Mouse (Mus musculus) macrophage (primary cell): ENCODE measurements around the gene Fars2. TPM values are rescaled to one million over a fixed set of nuclear protein-coding genes. Genes with fewer than 3 reads are reported as not detected.
A peak's percentile ranks its signal among the peaks of the same experiment; 100 is the strongest.
"Not testable (repeated sequence)": the region's sequence is repeated elsewhere in the genome, so short reads cannot be mapped to it uniquely, and the experiment has no call there.

ENCODE experiments used
- H3K27ac ChIP-seq: fragments of 350-480 bp; formaldehyde crosslinking; 2 replicates; pipeline ENCODE4 v1.9.0; 2021
- H3K36me3 ChIP-seq: fragments of 350-480 bp; formaldehyde crosslinking; 2 replicates; pipeline ENCODE4 v1.9.0; 2021; ENCODE audit errors: inconsistent target
- H3K4me3 ChIP-seq: fragments of 350-480 bp; formaldehyde crosslinking; 2 replicates; pipeline ENCODE4 v1.9.0; 2021; ENCODE audit errors: inconsistent target
- H3K79me2 ChIP-seq: fragments of 350-480 bp; formaldehyde crosslinking; 2 replicates; pipeline ENCODE4 v1.9.0; 2021; ENCODE audit errors: inconsistent target
- WGBS: methylation state at CpG from one replicate; pipeline ENCODE4 v1.1.7; 2026; ENCODE audit warnings: inconsistent platforms; ENCODE audit not compliant: missing documents; 5-methylcytosine and 5-hydroxymethylcytosine counted together
- polyA plus RNA-seq: library from polyadenylated mRNA; stranded (reverse); fragments of 250-400 nt; gene quantifications from 3 replicates; pipeline ENCODE4 v1.2.4, GENCODE M21; 2018; ENCODE audit warnings: inconsistent platforms

Gene Fars2
- polyA plus RNA-seq, 1 experiment from 2014 or later = 31.1 TPM

GRCm38 (mm10) chr13:36163898-36164297, 46.7 kb downstream of the Fars2 start:
- WGBS = no CpG with 5 or more reads among the region's 1 CpGs
- Histone ChIP-seq H3K4me3 (no peak overlapping the region), H3K36me3 (no peaks in the 10 kb centered on the region), H3K79me2 (no peaks in the 10 kb centered on the region), H3K27ac (no peak overlapping the region)

- WGBS = 96% methylated on average over 2 of the region's 2 CpGs
- H3K36me3 ChIP-seq, H3K79me2 ChIP-seq, H3K27ac ChIP-seq, H3K4me3 ChIP-seq: not testable (repeated sequence)
Observed at GRCm38 (mm10) chr13:36172981-36173380, 55.8 kb downstream of the Fars2 start.

GRCm38 (mm10) chr13:36174101-36174500, 56.9 kb downstream of the Fars2 start:
- Histone ChIP-seq H3K27ac (no peak overlapping the region), H3K4me3 (no peak overlapping the region), H3K36me3 (no peaks in the 10 kb centered on the region), H3K79me2 (no peaks in the 10 kb centered on the region)
- WGBS = 97% methylated on average over 5 of the region's 5 CpGs

GRCm38 (mm10) chr13:36174772-36175171, 57.6 kb downstream of the Fars2 start:
- 66% methylated on average over 4 of the region's 4 CpGs for WGBS
- Histone ChIP-seq H3K27ac (no peak overlapping the region), H3K36me3 (no peaks in the 10 kb centered on the region), H3K4me3 (no peak overlapping the region), H3K79me2 (no peaks in the 10 kb centered on the region)

GRCm38 (mm10) chr13:36181231-36181630, 64.0 kb downstream of the Fars2 start:
- Histone ChIP-seq H3K79me2 (no peaks in the 10 kb centered on the region), H3K27ac (no peak overlapping the region), H3K36me3 (no peaks in the 10 kb centered on the region), H3K4me3 (no peak overlapping the region)
- 96% methylated on average over 2 of the region's 2 CpGs for WGBS

- Histone ChIP-seq H3K27ac (no peak overlapping the region), H3K36me3 (no peaks in the 10 kb centered on the region), H3K4me3 (no peak overlapping the region), H3K79me2 (no peaks in the 10 kb centered on the region)
- 76% methylated on average over 2 of the region's 2 CpGs for WGBS
Observed at GRCm38 (mm10) chr13:36190577-36190976, 73.4 kb downstream of the Fars2 start.

GRCm38 (mm10) chr13:36193484-36194113, 76.4 kb downstream of the Fars2 start:
- Histone ChIP-seq H3K79me2 (no peaks in the 10 kb centered on the region), H3K36me3 (no peaks in the 10 kb centered on the region), H3K4me3 (no peak overlapping the region), H3K27ac (no peak overlapping the region)
- WGBS = 93% methylated on average over 5 of the region's 5 CpGs

GRCm38 (mm10) chr13:36199288-36199687, 82.1 kb downstream of the Fars2 start:
- Histone ChIP-seq H3K36me3 (no peaks in the 10 kb centered on the region), H3K79me2 (no peaks in the 10 kb centered on the region), H3K4me3 (no peak overlapping the region), H3K27ac (no peak overlapping the region)
- WGBS = 92% methylated on average over 1 of the region's 1 CpGs

- Histone ChIP-seq H3K79me2 (no peaks in the 10 kb centered on the region), H3K27ac (0 out of 2 replicates have a peak overlapping the region, but pooled peaks have one; percentile 7), H3K4me3 (no peak overlapping the region), H3K36me3 (no peaks in the 10 kb centered on the region)
- WGBS = 26% methylated on average over 4 of the region's 4 CpGs
Observed at GRCm38 (mm10) chr13:36200453-36200852, 83.2 kb downstream of the Fars2 start.

- Histone ChIP-seq H3K27ac (no peak overlapping the region), H3K79me2 (no peaks in the 10 kb centered on the region), H3K4me3 (no peak overlapping the region), H3K36me3 (no peaks in the 10 kb centered on the region)
- 4% methylated on average over 2 of the region's 2 CpGs for WGBS
Observed at GRCm38 (mm10) chr13:36202496-36202895, 85.3 kb downstream of the Fars2 start.

GRCm38 (mm10) chr13:36203014-36203413, 85.8 kb downstream of the Fars2 start:
- 47% methylated on average over 4 of the region's 6 CpGs for WGBS
- H3K27ac ChIP-seq = no peak overlapping the region
- no peaks in the 10 kb centered on the region for H3K36me3 ChIP-seq
- H3K4me3 ChIP-seq = no peak overlapping the region
- no peaks in the 10 kb centered on the region for H3K79me2 ChIP-seq

GRCm38 (mm10) chr13:36204320-36204719, 87.1 kb downstream of the Fars2 start:
- Histone ChIP-seq H3K79me2 (no peaks in the 10 kb centered on the region), H3K4me3 (no peak overlapping the region), H3K27ac (no peak overlapping the region), H3K36me3 (no peaks in the 10 kb centered on the region)
- 92% methylated on average over 3 of the region's 3 CpGs for WGBS

GRCm38 (mm10) chr13:36210965-36211364, 93.8 kb downstream of the Fars2 start:
- no peak overlapping the region for H3K4me3 ChIP-seq
- H3K27ac ChIP-seq = no peak overlapping the region
- 93% methylated on average over 3 of the region's 3 CpGs for WGBS
- no peaks in the 10 kb centered on the region for H3K36me3 ChIP-seq
- H3K79me2 ChIP-seq = no peaks in the 10 kb centered on the region

GRCm38 (mm10) chr13:36214056-36214455, 96.8 kb downstream of the Fars2 start:
- H3K4me3 ChIP-seq = no peak overlapping the region
- no peak overlapping the region for H3K27ac ChIP-seq
- 90% methylated on average over 4 of the region's 4 CpGs for WGBS

GRCm38 (mm10) chr13:36216005-36216404, 98.8 kb downstream of the Fars2 start:
- H3K27ac ChIP-seq = no peak overlapping the region
- no peaks in the 10 kb centered on the region for H3K79me2 ChIP-seq
- no peaks in the 10 kb centered on the region for H3K36me3 ChIP-seq
- WGBS = 97% methylated on average over 3 of the region's 3 CpGs
- H3K4me3 ChIP-seq = no peak overlapping the region

More at GRCm38 (mm10) chr13:36214056-36214455, 96.8 kb downstream of the Fars2 start:
- no peaks in the 10 kb centered on the region for H3K36me3 ChIP-seq
- H3K79me2 ChIP-seq = no peaks in the 10 kb centered on the region

- H3K4me3 ChIP-seq = no peak overlapping the region
- no peaks in the 10 kb centered on the region for H3K36me3 ChIP-seq
- no peak overlapping the region for H3K27ac ChIP-seq
- 4% methylated on average over 4 of the region's 4 CpGs for WGBS
- no peaks in the 10 kb centered on the region for H3K79me2 ChIP-seq
Observed at GRCm38 (mm10) chr13:36218347-36218746, 101.1 kb downstream of the Fars2 start.
